Mouse (Mus musculus) megakaryocyte, adult 5-6 weeks (primary cell): ENCODE results near the gene Tmem121. TPM values are rescaled to one million over a fixed set of nuclear protein-coding genes. Genes with fewer than 3 reads are reported as not detected.

Source experiments
- ATAC-seq: 2 replicates; pipeline ENCODE4 v1.8.0; 2016; ENCODE audit warnings: mild to moderate bottlenecking, inconsistent platforms; ENCODE audit not compliant: poor library complexity, severe bottlenecking
- total RNA-seq, 2 experiments: library from RNA; stranded (forward) in 1 of 2; stranded (reverse) in 1 of 2; fragments of 153-499, 151-499 nt in 1 of 2; fragments of 221-1000, 200-1000 nt in 1 of 2; gene quantifications; 2 replicates each; pipeline versions ENCODE4 v1.2.3 to v1.2.4; 2015 to 2017

The Tmem121 gene
- total RNA-seq (2015) (0.69 TPM in 1 of 2 replicates, not detected in the other), total RNA-seq (2017) (not detected in 2 replicates)

- no peak for ATAC-seq
Observed at GRCm38 (mm10) chr12:113185442-113186291, at the start of gene Tmem121. Gene Tmem121 (plus strand): TSS chr12:113185930.

- no peak for ATAC-seq
Observed at GRCm38 (mm10) chr12:113136492-113137020, 49.2 kb upstream of the Tmem121 start.

GRCm38 (mm10) chr12:113137260-113138213 lies 48.2 kb upstream of the Tmem121 start:
- no peak for ATAC-seq

- no peak for ATAC-seq
Observed at GRCm38 (mm10) chr12:113138291-113138690, 47.4 kb upstream of the Tmem121 start.

- no peak for ATAC-seq
Observed at GRCm38 (mm10) chr12:113138901-113139864, 46.5 kb upstream of the Tmem121 start.

- peak; percentile 68 for ATAC-seq
Observed at GRCm38 (mm10) chr12:113139908-113140615, 45.7 kb upstream of the Tmem121 start, which contains the start of gene Crip2. Gene Crip2 (plus strand): TSS chr12:113140236.

GRCm38 (mm10) chr12:113140616-113141411 lies 44.9 kb upstream of the Tmem121 start:
- peak; percentile 19 for ATAC-seq

- ATAC-seq = no peak
Observed at GRCm38 (mm10) chr12:113141531-113141973, 44.2 kb upstream of the Tmem121 start.

GRCm38 (mm10) chr12:113142021-113142975 lies 43.4 kb upstream of the Tmem121 start:
- ATAC-seq = no peak

- ATAC-seq = no peak
Observed at GRCm38 (mm10) chr12:113143164-113143563, 42.6 kb upstream of the Tmem121 start.

GRCm38 (mm10) chr12:113144001-113144756 lies 41.6 kb upstream of the Tmem121 start:
- ATAC-seq = 0 out of 2 replicates have a peak, but pooled peaks have one; percentile 23

GRCm38 (mm10) chr12:113144886-113145285 lies 40.8 kb upstream of the Tmem121 start:
- no peak for ATAC-seq

- ATAC-seq = no peak
Observed at GRCm38 (mm10) chr12:113145591-113145990, 40.1 kb upstream of the Tmem121 start.

GRCm38 (mm10) chr12:113146112-113147057 lies 39.3 kb upstream of the Tmem121 start, which contains the start of gene Crip1:
Gene Crip1 (plus strand): TSS chr12:113146316.
- peak; percentile 76 for ATAC-seq

GRCm38 (mm10) chr12:113147481-113147880 lies 38.2 kb upstream of the Tmem121 start:
- ATAC-seq = no peak
